Comparison of ENCODE assay signal across 12 mouse cellular contexts in the genomic region with DNA sequence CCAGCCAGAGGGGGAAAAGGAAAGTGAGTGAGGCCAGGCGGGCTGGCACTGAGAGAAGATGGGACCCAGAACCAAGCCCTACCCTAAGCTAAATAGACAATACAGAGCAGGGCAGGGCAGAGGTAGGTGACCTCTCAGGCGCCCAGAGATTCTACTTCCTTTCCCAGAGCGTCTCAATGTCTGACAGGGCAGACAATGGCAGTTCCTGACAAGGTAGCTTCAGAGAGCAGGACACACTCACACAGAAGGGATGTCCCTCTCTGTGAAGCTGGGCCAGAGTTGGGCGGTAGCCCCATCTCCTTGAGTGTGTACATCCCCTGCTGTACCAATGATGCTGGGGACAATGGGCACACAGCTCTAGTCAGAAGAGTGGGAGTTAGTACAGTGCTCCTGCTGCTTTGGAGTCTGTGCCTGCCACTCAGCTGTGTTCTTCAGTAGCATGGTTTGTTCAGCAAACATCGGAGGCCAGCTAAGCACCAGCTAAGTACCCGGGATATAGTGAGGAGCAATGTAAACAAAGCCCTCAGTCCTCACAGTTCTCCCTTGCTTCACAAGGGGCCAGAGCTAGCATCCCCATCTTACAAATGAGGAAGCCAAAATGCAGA.
A peak's percentile ranks its signal among the peaks of the same experiment; 100 is the strongest.
DNase-seq lines count a peak whose midpoint lies in the region; ATAC-seq and TF ChIP-seq lines count a peak whose summit lies in the region.
"Had no signal": no experiment of that assay in that cellular context is flagged by ENCODE, and none has a peak within 500 bp of the region (broad histone marks: within the 10 kb centered on the region; RNA-seq: fewer than 3 reads in every experiment).

No protein-coding gene starts in this region.

- no peaks in the 10 kb centered on the region for H3K9me3 ChIP-seq in heart, embryonic 10.5 days
- no peaks in the 10 kb centered on the region for H3K9me3 ChIP-seq in midbrain, embryonic 10.5 days (replicated peaks)
- H3K9me3 ChIP-seq in midbrain, embryonic 15.5 days, result no peaks in the 10 kb centered on the region
- H3K9me3 ChIP-seq: G1E had no signal

- H3K79me2 ChIP-seq in myocyte (ENCODE audit: control insufficient read depth, insufficient read depth), result no peaks in the 10 kb centered on the region

- H3K27ac ChIP-seq in heart, embryonic 10.5 days, result peak overlapping the region; percentile 67
- peak overlapping the region; percentile 34; the same call in 1 of the 2 replicates for H3K27ac ChIP-seq in midbrain, embryonic 10.5 days (replicated peaks)
- H3K27ac ChIP-seq in midbrain, embryonic 15.5 days, result no peak overlapping the region

- ATAC-seq in midbrain, embryonic 15.5 days (replicated peaks), result no peak; the same call in 1 of the 2 replicates

- no peak overlapping the region for H3K4me3 ChIP-seq in heart, embryonic 10.5 days
- no peak overlapping the region for H3K4me3 ChIP-seq in midbrain, embryonic 10.5 days
- H3K4me3 ChIP-seq in midbrain, embryonic 15.5 days, result no peak overlapping the region
- no peak overlapping the region for H3K4me3 ChIP-seq in myocyte

- no peak overlapping the region for H3K9ac ChIP-seq in midbrain, embryonic 15.5 days

- 65% methylated on average over 6 of the region's 6 CpGs for WGBS in heart, embryonic 10.5 days
- 71% methylated on average over 6 of the region's 6 CpGs for WGBS in midbrain, embryonic 10.5 days
- 61% methylated on average over 6 of the region's 6 CpGs for WGBS in midbrain, embryonic 15.5 days

- peak; percentile 30 for TF ChIP-seq POLR2A in myocyte (IDR thresholded peaks at IDR 0.05; ENCODE audit: insufficient read length, low read depth)

- H3K4me2 ChIP-seq in midbrain, embryonic 15.5 days, result no peak overlapping the region
- H3K4me2 ChIP-seq in myocyte (ENCODE audit: low read depth), result peak overlapping the region; percentile 61
- H3K4me2 ChIP-seq: heart, embryonic 11.5 days had no signal

- no peaks in the 10 kb centered on the region for H3K27me3 ChIP-seq in heart, embryonic 10.5 days (ENCODE audit: insufficient read depth, poor library complexity, severe bottlenecking)
- H3K27me3 ChIP-seq in midbrain, embryonic 10.5 days (ENCODE audit: low read depth, poor library complexity, severe bottlenecking), result peaks cover 19% of the 10 kb centered on the region
- no peaks in the 10 kb centered on the region for H3K27me3 ChIP-seq in midbrain, embryonic 15.5 days (replicated peaks)
- no peaks in the 10 kb centered on the region for H3K27me3 ChIP-seq in myocyte (ENCODE audit: control insufficient read depth, insufficient read depth, insufficient read length)

- H3ac ChIP-seq in myocyte (ENCODE audit: control insufficient read depth, insufficient read length), result no peak overlapping the region

- DNase-seq in heart, embryonic 10.5 days (ENCODE audit: low spot score), result no peak
- DNase-seq in heart, postnatal 25 days (ENCODE audit: low spot score), result no peak
- peak; percentile 35 to 70 for DNase-seq in kidney, postnatal 25 days
- no peak for DNase-seq in kidney, adult 18-20 months
- DNase-seq in midbrain, embryonic 10.5 days (ENCODE audit: low spot score), result no peak
- DNase-seq: adrenal gland, postnatal 36 days; cerebellum, adult 11-12 months; thymus, postnatal 14 days had no signal

- intact Hi-C loops in heart, postnatal 25 days (cut with DNase I), result no loop called here

- H3K4me1 ChIP-seq in heart, embryonic 10.5 days, result peaks cover 45% of the 10 kb centered on the region
- H3K4me1 ChIP-seq in midbrain, embryonic 10.5 days, result peaks cover 36% of the 10 kb centered on the region
- peaks cover 15% of the 10 kb centered on the region; the same call in 1 of the 2 replicates for H3K4me1 ChIP-seq in midbrain, embryonic 15.5 days

- no peaks in the 10 kb centered on the region for H3K36me3 ChIP-seq in heart, embryonic 10.5 days
- H3K36me3 ChIP-seq in midbrain, embryonic 10.5 days, result no peaks in the 10 kb centered on the region
- no peaks in the 10 kb centered on the region for H3K36me3 ChIP-seq in midbrain, embryonic 15.5 days (replicated peaks)
- H3K36me3 ChIP-seq in myocyte (ENCODE audit: control insufficient read depth, insufficient read depth), result no peaks in the 10 kb centered on the region
- H3K36me3 ChIP-seq: G1E had no signal

TF ChIP-seq in myocyte, 11 proteins besides CTCF, POLR2A, EP300 and RAD21:
- no peak for TF ChIP-seq CEBPB (IDR thresholded peaks at IDR 0.05; ENCODE audit: insufficient read depth, poor library complexity, severe bottlenecking)
- TF ChIP-seq MAX (IDR thresholded peaks at IDR 0.05; ENCODE audit: low read depth), result no peak
- TF ChIP-seq MYOG (IDR thresholded peaks at IDR 0.05; ENCODE audit: control insufficient read depth in 1 of 3, insufficient read depth in 1 of 3, insufficient read length in 2 of 3, low read depth in 2 of 3), result no peak
- TF ChIP-seq POLR2AphosphoS2 (IDR thresholded peaks at IDR 0.05; ENCODE audit: insufficient read length, low read depth), result no peak
- no peak for TF ChIP-seq MYOD1 (IDR thresholded peaks at IDR 0.05; ENCODE audit: control insufficient read depth in 1 of 3, insufficient read length in 2 of 3, low read depth in 2 of 3)
- no peak for TF ChIP-seq REST (IDR thresholded peaks at IDR 0.05; ENCODE audit: insufficient read depth, insufficient read length)
- no peak for TF ChIP-seq SRF (IDR thresholded peaks at IDR 0.05; ENCODE audit: control insufficient read depth, insufficient read length, low read depth)
- no peak for TF ChIP-seq TCF3 (IDR thresholded peaks at IDR 0.05; ENCODE audit: insufficient read length, low read depth)
- TF ChIP-seq TCF12 (IDR thresholded peaks at IDR 0.05; ENCODE audit: insufficient read depth, poor library complexity, severe bottlenecking), result no peak
- TF ChIP-seq E2F4 (IDR thresholded peaks at IDR 0.05; ENCODE audit: insufficient read depth), result no peak
- no peak for TF ChIP-seq USF1 (IDR thresholded peaks at IDR 0.05; ENCODE audit: low read depth)

Comparison
In these comparisons a context has a peak if more than half of its experiments do, and no peak if none do; other contexts are left out.
1. DNase-seq: peak in kidney, postnatal 25 days (2 of 2); none in heart, embryonic 10.5 days (single experiment), heart, postnatal 25 days (single experiment), kidney, adult 18-20 months (single experiment) and midbrain, embryonic 10.5 days (single experiment).